Mouse (Mus musculus) left cerebral cortex, postnatal 4 days (tissue): ENCODE data around the gene Prn. TPM values are rescaled to one million over a fixed set of nuclear protein-coding genes. Genes with fewer than 3 reads are reported as not detected.
A peak's percentile ranks its signal among the peaks of the same experiment; 100 is the strongest.

Experiments used
- DNase-seq: peaks from one replicate; pipeline ENCODE4 v3.0.0-alpha.2; 2022
- intact Hi-C: fragments of 180-260 bp; cut with DNase I; formaldehyde crosslinking; loops from one replicate; pipeline ENCODE4 v1.15.1; 2025
- total RNA-seq, 2 experiments: library from RNA; stranded (reverse); gene quantifications; 2 replicates each; pipeline ENCODE4 v1.2.3; 2021

Gene Prn
- total RNA-seq, 2 experiments from 2014 or later: 1.1 TPM; not detected in 1

DNA sequence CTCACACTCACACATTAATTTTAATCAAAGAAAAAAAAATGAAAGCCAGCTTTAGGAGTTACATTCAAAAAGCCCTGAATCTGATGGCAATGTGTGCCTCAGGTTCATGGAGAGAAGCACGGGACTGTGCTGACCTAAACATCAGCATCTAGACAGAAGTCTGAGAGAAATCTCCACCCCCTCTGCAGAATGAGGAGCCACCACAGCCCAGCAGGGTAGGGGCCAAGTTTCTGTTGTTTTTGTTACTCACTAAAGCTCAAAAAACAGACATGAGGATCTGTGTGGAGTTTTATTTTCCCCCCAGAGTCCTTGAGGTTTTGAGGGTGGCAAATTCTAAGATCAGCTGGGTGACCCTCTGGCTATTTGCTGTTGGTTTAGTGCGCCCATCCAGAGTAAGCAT is 78.8 kb downstream of the Prn start:
- intact Hi-C loops: no loop called here
- no peak for DNase-seq

- no peak for DNase-seq
- intact Hi-C loops: no loop called here
Observed at GRCm38 (mm10) chr2:131992487-131992886, 82.7 kb downstream of the Prn start.

DNA sequence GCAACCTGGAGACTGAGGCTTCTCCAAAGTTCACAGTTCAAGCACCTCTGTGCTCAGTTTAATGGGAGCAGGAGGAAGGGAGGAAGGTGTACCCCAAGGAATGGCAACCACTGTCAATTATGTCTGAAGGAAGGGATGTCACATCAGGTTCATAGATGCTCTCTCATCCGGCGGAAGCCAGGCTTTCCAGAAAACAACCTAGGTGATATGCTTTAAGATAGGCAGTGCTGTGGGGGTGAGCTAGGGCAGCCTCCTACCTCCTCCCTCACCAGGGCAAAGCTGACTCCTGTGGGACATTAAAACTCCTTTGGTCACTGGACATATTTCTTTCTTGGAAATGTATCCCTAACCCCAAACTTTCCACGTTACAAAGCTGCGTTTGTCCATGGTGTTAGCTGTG is 83.4 kb downstream of the Prn start:
- intact Hi-C loops: no loop called here
- no peak for DNase-seq

DNA sequence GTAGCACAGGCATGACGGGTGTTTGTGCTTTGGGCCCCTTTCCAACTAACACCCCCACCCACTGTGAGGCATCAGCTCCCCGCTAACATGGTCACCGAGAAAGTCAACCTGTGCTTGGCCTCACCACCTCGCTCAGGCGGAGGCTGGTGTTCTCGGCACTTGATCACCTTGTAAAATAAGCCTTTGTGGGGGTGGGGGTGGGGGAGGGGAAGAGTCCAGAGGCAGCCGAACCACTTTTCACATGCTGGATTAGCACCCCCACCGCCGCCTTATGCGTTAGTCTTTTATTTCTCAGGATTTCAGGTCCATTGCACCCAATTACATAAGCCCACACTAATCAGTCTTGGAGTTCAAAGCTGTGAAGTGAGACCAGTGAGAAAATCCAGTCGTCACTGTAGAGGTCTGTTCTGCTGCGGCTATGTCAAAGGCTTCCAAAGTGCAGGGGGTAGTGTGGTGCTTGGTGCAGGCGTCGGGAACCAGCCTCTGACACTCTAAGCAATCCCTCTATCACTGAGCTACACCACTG is 83.9 kb downstream of the Prn start:
- intact Hi-C loops: no loop called here
- DNase-seq: peak; percentile 34

- intact Hi-C loops: no loop called here
- no peak for DNase-seq
Observed at GRCm38 (mm10) chr2:131994971-131995370, 85.2 kb downstream of the Prn start.

DNA sequence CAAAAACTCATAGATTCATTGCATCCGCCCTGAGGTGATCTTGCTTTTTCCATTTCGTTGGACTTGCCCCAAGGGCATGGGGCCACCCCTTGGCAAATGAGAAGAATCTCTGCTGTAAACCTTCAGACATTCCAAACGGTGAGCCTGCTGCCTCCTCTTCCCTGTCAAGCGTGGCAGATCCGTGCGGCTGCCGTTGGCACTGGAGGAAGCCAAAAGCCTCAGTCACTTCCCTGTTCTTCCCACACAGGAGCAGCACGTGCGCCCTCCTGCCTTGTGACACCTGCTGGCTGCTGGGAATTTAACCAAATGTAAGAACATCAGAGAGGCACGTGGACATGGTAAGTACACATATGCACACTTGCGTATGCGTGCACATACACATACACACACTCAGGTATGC is 86.0 kb downstream of the Prn start:
- DNase-seq: peak; percentile 22

DNA sequence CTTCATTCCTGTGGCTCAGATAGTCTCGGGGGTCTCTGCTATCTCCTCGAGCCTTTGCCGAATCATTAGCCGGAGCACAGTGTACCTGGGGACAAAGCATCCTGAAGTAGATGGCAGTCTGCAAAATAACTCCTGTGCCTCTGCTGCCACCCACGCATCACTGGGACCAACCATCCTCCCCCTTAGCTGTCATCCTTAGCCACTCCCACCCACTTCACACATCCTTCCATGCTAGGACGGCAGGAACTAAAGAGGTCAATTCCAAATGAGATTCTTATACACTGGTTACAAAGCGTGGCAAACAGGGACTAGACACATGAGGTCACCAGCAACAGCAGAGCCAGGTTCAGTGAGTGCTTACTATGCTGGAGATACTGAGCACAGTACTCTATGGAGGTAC is 86.6 kb downstream of the Prn start:
- DNase-seq: no peak
- intact Hi-C loops: no loop called here

More for the DNA sequence above, 86.0 kb downstream of the Prn start:
- intact Hi-C loops: no loop called here

DNA sequence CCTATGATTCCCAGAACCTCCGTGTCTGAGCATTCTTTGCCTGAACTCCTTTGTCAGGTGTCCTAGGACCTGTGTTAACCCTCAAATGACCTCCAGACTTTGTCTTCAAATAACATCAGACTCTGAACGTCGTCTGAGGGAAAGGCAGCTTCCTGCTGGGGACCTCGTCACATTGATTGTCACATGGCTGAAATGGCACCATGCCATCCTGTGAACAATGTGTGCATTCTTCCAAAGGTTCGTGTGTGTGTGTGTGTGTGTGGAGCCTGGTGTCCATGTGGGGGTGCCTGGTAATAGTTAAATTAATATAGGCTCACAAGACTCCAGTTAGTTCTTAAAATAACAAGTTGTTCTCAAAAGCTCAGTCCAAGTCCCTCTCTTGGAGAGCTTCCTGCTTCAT is 87.6 kb downstream of the Prn start:
- DNase-seq: no peak
- intact Hi-C loops: no loop called here

- intact Hi-C loops: no loop called here
- DNase-seq: no peak
Observed at GRCm38 (mm10) chr2:132001696-132002334, 92.1 kb downstream of the Prn start.

GRCm38 (mm10) chr2:132003916-132004315 is 94.2 kb downstream of the Prn start:
- no peak for DNase-seq
- intact Hi-C loops: no loop called here

DNA sequence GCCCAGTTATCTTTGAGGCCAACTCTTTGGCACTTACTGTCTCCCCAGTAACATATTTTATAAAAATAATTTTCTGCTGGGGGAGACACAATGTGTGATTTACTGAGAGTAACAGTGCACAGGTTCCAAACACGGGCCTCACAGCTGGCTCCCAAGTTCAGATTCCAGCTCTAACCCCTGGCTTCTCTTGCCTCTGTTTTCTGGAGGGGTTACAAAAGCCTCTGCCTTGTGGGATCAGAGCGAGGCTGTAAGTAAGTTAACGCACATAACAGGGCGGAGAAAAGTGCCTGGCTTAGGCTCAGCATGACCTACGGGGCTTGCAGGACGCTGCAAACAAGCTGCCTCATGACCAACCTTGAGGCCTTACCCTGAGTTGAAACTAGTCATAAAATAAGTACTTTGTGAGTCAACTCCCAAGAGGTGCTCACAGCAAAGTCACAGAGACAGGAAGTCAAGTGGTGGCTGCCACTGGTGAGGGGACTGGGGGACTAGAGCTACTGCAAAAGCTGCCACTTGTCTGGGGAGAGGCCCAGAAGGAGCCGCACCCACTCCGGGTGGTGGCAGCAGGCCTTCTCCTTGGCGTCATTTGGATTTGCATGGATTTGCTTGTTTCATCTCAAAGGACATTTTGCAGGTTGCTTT is 94.9 kb downstream of the Prn start:
- intact Hi-C loops: no loop called here
- no peak for DNase-seq

DNA sequence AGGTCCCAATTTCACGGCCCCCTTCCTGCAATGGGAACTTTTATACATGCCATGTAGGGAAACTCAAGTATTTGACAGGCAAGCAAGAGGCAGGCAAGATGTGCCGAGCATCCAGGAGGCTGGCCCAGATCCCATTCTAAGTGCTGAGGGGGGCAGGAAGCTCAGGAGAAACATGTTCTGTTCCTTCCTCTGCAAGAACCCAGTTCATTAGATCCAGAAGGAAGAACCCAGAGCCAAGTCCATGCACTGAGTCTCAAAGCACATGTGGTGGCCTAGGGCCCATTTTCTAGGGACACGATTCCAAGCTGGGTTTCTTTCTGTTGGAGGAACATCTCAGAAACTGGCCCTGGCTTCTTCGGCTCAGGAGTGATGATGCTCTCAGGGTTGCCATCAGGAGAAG is 95.7 kb downstream of the Prn start:
- DNase-seq: no peak
- intact Hi-C loops: no loop called here

Other genes starting within 250 kb of the Prn start
- not detected for gene Erv3, start 50.2 kb upstream of the Prn start, total RNA-seq
- 100 to 1,000 TPM; 227 to 254 TPM for gene Prnp, start within 50 bp of the Prn start, total RNA-seq
- 10 to 100 TPM in 1 of 2 experiments, 1 to 10 TPM in 1; 8.1 to 10.0 TPM for gene Prnd, start 40.9 kb downstream of the Prn start, total RNA-seq
- gene Rassf2, start 120.3 kb downstream of the Prn start, total RNA-seq: 10 to 100 TPM; 48.7 to 52.5 TPM
- gene Slc23a2, start 235.2 kb downstream of the Prn start, total RNA-seq: 10 to 100 TPM; 75.9 to 79.6 TPM